Mouse (Mus musculus) spleen, adult 2 months (tissue): Measurements from ENCODE around the gene Calm3.

Source experiments
- CTCF ChIP-seq: fragments of 200-500 bp; IDR thresholded peaks from 2 replicates; pipeline ENCODE4 v1.5.1; 2011; ENCODE audit warnings: mild to moderate bottlenecking, inconsistent platforms; ENCODE audit not compliant: insufficient read depth, insufficient read length, insufficient replicate concordance; ENCODE audit errors: extremely low read depth
- POLR2A ChIP-seq: fragments of 200-500 bp; IDR thresholded peaks from 2 replicates; pipeline ENCODE4 v1.6.1; 2011; ENCODE audit warnings: low read depth, low read length, inconsistent platforms

GRCm38 (mm10) chr7:16919395-16920149 is 4.3 kb downstream of the Calm3 start:
- TF ChIP-seq POLR2A (no peak), CTCF (no peak)
